8 mouse cellular contexts compared by ENCODE assay signal in the genomic region with DNA sequence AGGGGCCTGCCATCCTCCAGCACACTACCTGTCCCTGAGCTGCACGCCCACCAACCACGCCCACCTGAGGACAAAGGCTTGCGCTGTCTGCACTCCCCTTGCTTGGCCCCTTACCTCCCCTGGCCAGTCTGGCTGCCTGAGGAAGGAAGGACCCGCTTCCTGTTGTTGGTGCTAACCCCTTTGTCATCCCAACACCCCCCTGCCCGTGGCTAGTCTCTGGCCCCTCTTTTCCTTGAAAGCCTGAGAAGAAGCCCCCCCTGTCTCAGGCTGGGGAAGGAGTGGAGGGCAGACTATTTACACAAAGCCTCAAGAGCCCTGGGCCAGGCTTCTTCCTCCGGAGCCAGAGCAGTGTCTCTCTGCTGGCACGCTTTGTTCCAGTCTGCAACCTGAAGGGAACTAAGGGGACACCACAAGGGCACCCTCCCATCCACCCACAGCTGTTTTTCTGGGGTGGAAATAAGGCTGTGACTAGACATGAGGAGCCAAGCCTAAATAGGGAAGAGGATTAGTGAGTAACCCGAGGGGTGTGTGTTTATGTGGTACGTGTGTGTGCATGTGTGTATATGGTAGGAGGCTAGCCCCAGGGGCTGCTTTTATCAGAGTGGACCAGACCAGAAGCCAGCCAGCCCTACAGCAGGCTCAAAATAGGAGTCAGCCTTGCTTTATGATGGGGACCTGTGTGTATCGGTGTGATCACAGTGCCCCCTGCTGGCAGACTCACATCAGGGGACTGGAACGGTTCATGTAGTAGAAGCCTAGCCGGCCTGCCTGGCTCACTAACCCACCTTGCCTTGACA. TPM values are rescaled to one million over a fixed set of nuclear protein-coding genes. Genes with fewer than 3 reads are reported as not detected.
A peak's percentile ranks its signal among the peaks of the same experiment; 100 is the strongest.
DNase-seq lines count a peak whose midpoint lies in the region; ATAC-seq lines count a peak whose summit lies in the region.

No protein-coding gene starts in this region.

- peak; percentile 91 for DNase-seq in ZHBTc4 (ENCODE audit: low read depth, low spot score)
- DNase-seq in gastrocnemius, adult 8-10 months (ENCODE audit: low spot score in 2 of 2), result peak; percentile 90 to 91
- DNase-seq in induced T-regulatory cell, adult 2 months (ENCODE audit: low read depth), result peak; percentile 96
- peak; percentile 76 to 96 for DNase-seq in left cerebral cortex, adult 9 months (ENCODE audit: low spot score in 2 of 2)
- peak; percentile 94 for DNase-seq in right cerebral cortex, postnatal 14 days
- peak; percentile 90 to 92 for DNase-seq in urinary bladder, postnatal 36 days (ENCODE audit: low spot score in 2 of 2)

- peak; percentile 56 for ATAC-seq in common myeloid progenitor, adult 5-6 weeks (replicated peaks; ENCODE audit: low read depth, poor library complexity, severe bottlenecking)
- peak; percentile 68 for ATAC-seq in megakaryocyte progenitor cell, adult 5-6 weeks (replicated peaks; ENCODE audit: poor library complexity)

RNA-seq across cellular contexts. Expression of a gene that starts 14.8 kb away (rescaled TPM):
- 74.6 and 76.9 TPM in 2 replicates for total RNA-seq in common myeloid progenitor, adult 5-6 weeks (2017)
- 100 to 1,000 TPM; 153 to 214 (median 207) TPM for total RNA-seq in gastrocnemius, adult 8-10 months (2022)
- total RNA-seq in megakaryocyte progenitor cell, adult 5-6 weeks (2015), result 166 and 176 TPM in 2 replicates
- 70.3 and 82.4 TPM in 2 replicates for total RNA-seq in megakaryocyte progenitor cell, adult 5-6 weeks (2017)

RNA-seq across cellular contexts. Expression of a gene that starts 41.6 kb away (rescaled TPM):
- total RNA-seq in common myeloid progenitor, adult 5-6 weeks (2017), result 6.1 and 14.4 TPM in 2 replicates
- total RNA-seq in gastrocnemius, adult 8-10 months (2022), result 10 to 100 TPM; 22.0 to 28.2 (median 24.4) TPM
- total RNA-seq in megakaryocyte progenitor cell, adult 5-6 weeks (2015), result 8.6 and 12.2 TPM in 2 replicates
- 8.9 and 9.9 TPM in 2 replicates for total RNA-seq in megakaryocyte progenitor cell, adult 5-6 weeks (2017)

RNA-seq across cellular contexts. Expression of a gene that starts 57.7 kb away (rescaled TPM):
- total RNA-seq in common myeloid progenitor, adult 5-6 weeks (2017), result 24.0 and 36.3 TPM in 2 replicates
- 10 to 100 TPM; 20.2 to 25.3 (median 23.6) TPM for total RNA-seq in gastrocnemius, adult 8-10 months (2022)
- total RNA-seq in megakaryocyte progenitor cell, adult 5-6 weeks (2015), result 38.1 and 43.0 TPM in 2 replicates
- total RNA-seq in megakaryocyte progenitor cell, adult 5-6 weeks (2017), result 21.9 and 23.7 TPM in 2 replicates

RNA-seq across cellular contexts. Expression of a gene that starts 59.7 kb away (rescaled TPM):
- total RNA-seq in common myeloid progenitor, adult 5-6 weeks (2017), result 1.8 and 2.6 TPM in 2 replicates
- total RNA-seq in gastrocnemius, adult 8-10 months (2022), result 1 to 10 TPM; 1.6 to 2.8 (median 2.1) TPM
- 1.7 and 3.0 TPM in 2 replicates for total RNA-seq in megakaryocyte progenitor cell, adult 5-6 weeks (2015)
- total RNA-seq in megakaryocyte progenitor cell, adult 5-6 weeks (2017), result 2.4 and 3.7 TPM in 2 replicates

Comparison
In these comparisons a context has a peak if more than half of its experiments do, and no peak if none do; other contexts are left out.
1. Peak in every context shown above with its lines: DNase-seq and ATAC-seq.